Mouse (Mus musculus) neural tube, embryonic 11.5 days (tissue): ENCODE data around the gene Exosc1. TPM values are rescaled to one million over a fixed set of nuclear protein-coding genes. Genes with fewer than 3 reads are reported as not detected.
A peak's percentile ranks its signal among the peaks of the same experiment; 100 is the strongest.

ENCODE experiments used
- ATAC-seq: fragments of 200-750 bp; cut with Nextera tagmentation; 2 replicates; pipeline ENCODE4 v1.8.0; 2017; ENCODE audit warnings: moderate number of reproducible peaks, mild to moderate bottlenecking, moderate TSS enrichment, moderate library complexity; ENCODE audit not compliant: insufficient read depth, low FRiP score, low TSS enrichment
- DNase-seq: peaks from one replicate; pipeline ENCODE4 v3.0.0-alpha.2; 2015; ENCODE audit warnings: low spot score
- H3K27ac ChIP-seq: fragments of 300-500 bp; sonication (generic); 2 replicates; pipeline ENCODE4 v1.5.1; 2014; ENCODE audit warnings: low read depth, mild to moderate bottlenecking, low read length
- H3K27me3 ChIP-seq: fragments of 300-500 bp; sonication (generic); 2 replicates; pipeline ENCODE4 v1.6.1; 2014; ENCODE audit warnings: mild to moderate bottlenecking, low read length, mixed read lengths; ENCODE audit not compliant: control insufficient read depth, insufficient read depth
- H3K36me3 ChIP-seq: fragments of 300-500 bp; sonication (generic); 2 replicates; pipeline ENCODE4 v1.6.1; 2014; ENCODE audit warnings: mild to moderate bottlenecking, low read length, moderate library complexity, mixed read lengths; ENCODE audit not compliant: control insufficient read depth, insufficient read depth
- H3K4me1 ChIP-seq: fragments of 300-500 bp; sonication (generic); 2 replicates; pipeline ENCODE4 v1.6.1; 2014; ENCODE audit warnings: low read length, mixed read lengths; ENCODE audit not compliant: control insufficient read depth, insufficient read depth
- H3K4me2 ChIP-seq: fragments of 300-500 bp; sonication (generic); 2 replicates; pipeline ENCODE4 v1.6.1; 2014; ENCODE audit warnings: low read depth, mild to moderate bottlenecking, moderate library complexity
- H3K4me3 ChIP-seq: fragments of 300-500 bp; sonication (generic); 2 replicates; pipeline ENCODE4 v1.5.1; 2014; ENCODE audit warnings: low read depth, low read length
- H3K9ac ChIP-seq: fragments of 300-500 bp; sonication (generic); 2 replicates; pipeline ENCODE4 v1.6.1; 2014; ENCODE audit warnings: mild to moderate bottlenecking, low read length
- H3K9me3 ChIP-seq: fragments of 300-500 bp; sonication (generic); 2 replicates; pipeline ENCODE4 v1.6.1; 2016; ENCODE audit warnings: low read length; ENCODE audit not compliant: control insufficient read depth
- WGBS: fragments of 180-500 bp; shearing (Covaris S2); extraction: QIAGEN DNeasy Blood & Tissue Kit; methylation state at CpG from one replicate; pipeline ENCODE4 v1.1.7; 2014; 5-methylcytosine and 5-hydroxymethylcytosine counted together
- polyA plus RNA-seq: library from polyadenylated mRNA; unstranded; fragments of >200 nt; fragmentation: Nextera tagmentation; extraction: Ambion mirVana; gene quantifications from 2 replicates; pipeline ENCODE4 v1.2.1, GENCODE M21; 2014

The Exosc1 gene
- polyA plus RNA-seq, 1 experiment from 2014 or later: 61.3 TPM

DNA sequence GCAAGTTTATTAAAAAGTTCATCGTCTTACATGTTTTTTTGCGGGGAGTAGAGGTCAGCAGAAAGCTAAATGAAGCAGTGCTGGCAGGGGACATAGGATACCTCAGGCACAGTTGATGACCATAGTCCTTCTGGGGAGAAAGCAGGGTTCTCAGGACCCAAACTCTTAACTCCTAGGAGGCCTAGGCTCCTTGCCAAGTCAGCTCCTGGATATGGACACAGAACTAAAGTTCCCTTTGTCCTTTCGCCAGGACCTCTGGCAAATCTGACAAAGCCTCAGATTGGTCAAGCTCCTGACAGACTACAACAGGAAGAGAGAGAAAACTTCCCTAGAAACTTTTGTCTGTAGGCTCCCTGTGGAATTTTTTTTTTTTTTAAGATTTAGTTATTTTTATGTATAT is 24.5 kb downstream of the Exosc1 start:
- H3K36me3 ChIP-seq: no peaks in the 10 kb centered on the region
- H3K4me3 ChIP-seq: no peak overlapping the region
- H3K9ac ChIP-seq: no peak overlapping the region
- no peak overlapping the region for H3K27ac ChIP-seq
- peaks cover 11% of the 10 kb centered on the region for H3K4me1 ChIP-seq
- no peak overlapping the region for H3K4me2 ChIP-seq
- H3K27me3 ChIP-seq: no peaks in the 10 kb centered on the region
- WGBS: 93% methylated on average over 3 of the region's 3 CpGs
- H3K9me3 ChIP-seq: no peaks in the 10 kb centered on the region
- ATAC-seq: no peak
- DNase-seq: no peak

DNA sequence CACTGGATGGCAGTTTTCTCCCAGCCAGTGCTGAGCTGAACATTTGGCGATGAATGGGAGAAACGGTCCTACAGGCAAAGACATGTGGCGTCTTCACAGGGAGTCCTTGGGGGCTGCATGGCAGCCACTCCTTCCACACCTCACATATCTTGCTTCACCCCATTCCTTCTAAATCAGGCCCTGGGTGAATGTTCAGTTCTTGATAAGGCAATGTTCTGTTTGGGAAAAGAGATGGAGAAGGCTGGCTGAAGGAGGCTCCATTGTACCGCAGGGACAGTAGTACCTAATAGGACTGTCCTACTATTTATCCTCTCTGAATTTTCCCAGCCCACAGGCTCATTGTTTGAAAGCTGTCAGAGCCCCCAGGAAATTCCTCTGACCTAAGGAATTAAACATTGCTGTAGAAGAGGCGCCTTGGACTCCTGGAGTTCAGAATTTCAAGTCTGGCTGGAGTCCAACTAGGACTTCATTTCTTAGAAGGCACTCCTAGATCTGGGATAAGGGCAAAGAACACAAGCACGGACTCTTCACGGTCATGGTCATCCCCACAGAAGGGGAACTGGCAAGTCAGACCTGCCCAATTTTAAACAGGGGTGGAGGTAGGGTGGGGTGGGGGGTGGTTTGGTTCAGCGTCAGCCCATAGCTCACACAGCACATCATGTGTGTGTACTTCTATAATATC is 26.0 kb downstream of the Exosc1 start:
- 60% methylated on average over 8 of the region's 8 CpGs for WGBS
- H3K36me3 ChIP-seq: no peaks in the 10 kb centered on the region
- H3K4me2 ChIP-seq: no peak overlapping the region
- H3K27me3 ChIP-seq: no peaks in the 10 kb centered on the region
- ATAC-seq (no peak), DNase-seq (no peak)
- H3K9me3 ChIP-seq: no peaks in the 10 kb centered on the region
- no peak overlapping the region for H3K9ac ChIP-seq
- H3K27ac ChIP-seq: no peak overlapping the region
- H3K4me3 ChIP-seq: no peak overlapping the region
- no peaks in the 10 kb centered on the region for H3K4me1 ChIP-seq

DNA sequence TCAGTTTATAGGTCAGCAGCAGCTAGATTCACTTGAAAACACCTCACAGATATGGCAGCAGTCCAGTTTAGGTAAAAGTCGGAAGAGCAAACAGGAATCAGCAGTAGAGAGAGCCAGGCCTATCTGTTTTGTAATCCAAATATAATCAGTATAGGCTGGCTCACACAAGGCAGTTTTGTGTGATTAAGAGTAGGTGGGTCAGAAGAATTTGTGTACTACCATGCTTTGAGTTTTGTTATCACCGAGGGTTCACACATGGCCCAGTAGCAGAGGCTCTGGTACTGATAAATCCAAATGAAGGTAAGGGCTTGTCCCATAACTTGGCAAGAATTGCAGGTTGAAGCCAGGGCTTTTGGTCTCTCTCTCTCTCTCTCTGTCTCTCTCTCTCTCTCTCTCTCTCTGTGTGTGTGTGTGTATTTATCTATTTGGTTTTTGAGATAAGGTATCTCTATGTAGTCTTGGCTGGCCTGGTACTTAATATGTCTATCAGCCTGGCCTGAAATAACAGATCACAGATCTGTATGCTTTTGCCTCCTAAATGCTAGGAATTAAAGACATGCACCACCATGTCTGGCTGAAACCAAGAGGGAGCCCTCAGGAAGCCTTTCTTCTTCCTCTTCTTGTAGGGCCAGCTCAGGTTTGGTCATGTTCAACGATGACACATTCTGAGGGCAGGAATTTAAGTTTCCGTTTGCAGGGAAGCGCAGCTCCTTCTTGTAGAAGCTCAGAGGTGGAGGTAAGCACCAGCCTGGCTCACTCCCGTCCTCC is 26.7 kb downstream of the Exosc1 start:
- no peak for DNase-seq
- no peaks in the 10 kb centered on the region for H3K27me3 ChIP-seq
- no peak overlapping the region for H3K9ac ChIP-seq
- no peaks in the 10 kb centered on the region for H3K4me1 ChIP-seq
- no peak overlapping the region for H3K27ac ChIP-seq
- ATAC-seq: no peak
- no peaks in the 10 kb centered on the region for H3K9me3 ChIP-seq
- no peaks in the 10 kb centered on the region for H3K36me3 ChIP-seq
- H3K4me2 ChIP-seq: no peak overlapping the region
- 64% methylated on average over 6 of the region's 6 CpGs for WGBS
- no peak overlapping the region for H3K4me3 ChIP-seq

- Histone ChIP-seq H3K9me3 (no peaks in the 10 kb centered on the region), H3K4me2 (no peak overlapping the region), H3K4me3 (no peak overlapping the region), H3K9ac (no peak overlapping the region), H3K4me1 (no peaks in the 10 kb centered on the region), H3K27me3 (no peaks in the 10 kb centered on the region), H3K36me3 (no peaks in the 10 kb centered on the region), H3K27ac (no peak overlapping the region)
- ATAC-seq (no peak), DNase-seq (no peak)
- WGBS: 74% methylated on average over 2 of the region's 2 CpGs
Measured at GRCm38 (mm10) chr19:41905246-41905645, 28.0 kb downstream of the Exosc1 start.

DNA sequence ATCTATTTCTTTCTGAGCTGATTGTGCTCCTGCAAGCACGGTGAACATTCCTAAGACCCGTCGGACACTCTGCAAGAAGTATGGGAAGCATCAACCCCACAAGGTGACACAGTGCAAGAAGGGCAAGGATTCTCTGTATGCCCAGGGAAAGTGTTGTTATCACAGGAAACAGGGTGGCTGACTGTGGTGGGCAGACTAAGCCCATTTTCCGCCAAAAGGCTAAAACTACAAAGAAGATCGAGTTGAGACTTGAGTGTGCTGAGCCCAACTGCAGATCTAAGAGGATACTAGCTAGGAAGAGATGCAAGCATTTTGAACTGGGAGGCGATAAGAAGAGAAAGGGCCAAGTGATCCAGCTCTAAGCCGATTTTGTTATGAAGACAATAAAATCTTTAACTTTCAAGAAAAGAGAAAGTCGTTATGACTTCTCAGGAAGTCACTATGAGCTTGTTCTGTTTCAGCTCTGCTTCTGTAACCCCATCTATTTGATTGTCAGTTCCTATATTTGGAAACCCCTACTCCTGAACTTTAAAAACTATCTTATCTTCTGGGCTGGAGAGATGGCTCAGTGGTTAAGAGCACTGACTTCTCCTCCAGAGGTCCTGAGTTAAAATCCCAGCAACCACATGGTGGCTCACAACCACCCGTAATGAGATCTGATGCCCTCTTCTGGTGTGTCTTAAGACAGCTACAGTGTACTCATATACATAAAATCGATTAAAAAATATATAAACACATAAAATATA is 30.2 kb downstream of the Exosc1 start:
- 88% methylated on average over 10 of the region's 10 CpGs for WGBS
- Histone ChIP-seq H3K9me3 (no peaks in the 10 kb centered on the region), H3K4me3 (no peak overlapping the region), H3K27me3 (no peaks in the 10 kb centered on the region), H3K4me1 (no peaks in the 10 kb centered on the region), H3K9ac (no peak overlapping the region), H3K4me2 (no peak overlapping the region), H3K27ac (no peak overlapping the region), H3K36me3 (no peaks in the 10 kb centered on the region)
- no peak for ATAC-seq
- no peak for DNase-seq

- no peak overlapping the region for H3K4me2 ChIP-seq
- H3K9me3 ChIP-seq: no peaks in the 10 kb centered on the region
- no peaks in the 10 kb centered on the region for H3K27me3 ChIP-seq
- ATAC-seq: no peak
- no peak overlapping the region for H3K9ac ChIP-seq
- H3K36me3 ChIP-seq: no peaks in the 10 kb centered on the region
- H3K4me1 ChIP-seq: no peaks in the 10 kb centered on the region
- H3K27ac ChIP-seq: no peak overlapping the region
- no peak for DNase-seq
- H3K4me3 ChIP-seq: no peak overlapping the region
- WGBS: 55% methylated on average over 2 of the region's 2 CpGs
Measured at GRCm38 (mm10) chr19:41901696-41902095, 31.5 kb downstream of the Exosc1 start.

DNA sequence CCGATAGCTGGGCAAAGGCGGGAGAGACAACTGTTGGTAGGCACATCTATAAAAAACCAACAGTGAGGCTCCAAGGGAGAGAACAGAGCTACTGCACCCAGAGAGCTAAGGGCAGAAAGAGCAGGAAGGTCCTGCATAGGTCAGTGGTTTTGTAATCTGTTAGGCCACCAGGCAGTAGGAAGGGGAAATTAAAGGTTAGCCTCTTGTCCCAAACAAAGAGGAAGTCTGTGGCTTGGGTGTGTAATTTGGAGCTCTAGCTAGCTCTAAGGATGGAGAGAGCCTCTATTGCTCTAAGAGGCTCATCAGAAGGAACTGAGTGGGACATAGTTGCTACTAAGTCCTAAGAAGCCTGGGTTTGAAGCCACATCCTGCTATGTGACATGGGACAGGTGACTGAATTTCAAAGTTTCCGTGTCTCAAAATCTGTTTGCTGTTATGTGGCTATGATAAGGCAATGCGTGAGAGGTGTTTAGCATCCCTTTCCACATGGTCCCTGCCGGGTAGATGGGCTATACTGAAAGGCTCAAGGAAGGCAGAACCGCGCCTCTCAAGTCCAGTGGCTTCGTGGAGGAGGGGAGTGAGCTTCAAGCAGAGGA is 32.6 kb downstream of the Exosc1 start:
- H3K36me3 ChIP-seq: no peaks in the 10 kb centered on the region
- H3K9ac ChIP-seq: no peak overlapping the region
- H3K4me1 ChIP-seq: no peaks in the 10 kb centered on the region
- no peak overlapping the region for H3K4me3 ChIP-seq
- H3K27me3 ChIP-seq: no peaks in the 10 kb centered on the region
- H3K4me2 ChIP-seq: no peak overlapping the region
- H3K9me3 ChIP-seq: no peaks in the 10 kb centered on the region
- DNase-seq (no peak), ATAC-seq (no peak)
- WGBS: 89% methylated on average over 8 of the region's 8 CpGs
- H3K27ac ChIP-seq: no peak overlapping the region

GRCm38 (mm10) chr19:41898860-41899259 is 34.4 kb downstream of the Exosc1 start:
- WGBS: 42% methylated on average over 4 of the region's 4 CpGs
- Histone ChIP-seq H3K27ac (no peak overlapping the region), H3K4me3 (no peak overlapping the region), H3K4me1 (peaks cover 6% of the 10 kb centered on the region; the same call in 1 of the 2 replicates), H3K36me3 (no peaks in the 10 kb centered on the region), H3K4me2 (no peak overlapping the region), H3K9me3 (no peaks in the 10 kb centered on the region), H3K27me3 (no peaks in the 10 kb centered on the region), H3K9ac (no peak overlapping the region)
- ATAC-seq: no peak
- peak; percentile 21 for DNase-seq
